Mouse (Mus musculus): Measurements from ENCODE around the gene Zfp868.
"Not testable (repeated sequence)": the region's sequence is repeated elsewhere in the genome, so short reads cannot be mapped to it uniquely, and the experiment has no call there.

The Zfp868 gene

DNA sequence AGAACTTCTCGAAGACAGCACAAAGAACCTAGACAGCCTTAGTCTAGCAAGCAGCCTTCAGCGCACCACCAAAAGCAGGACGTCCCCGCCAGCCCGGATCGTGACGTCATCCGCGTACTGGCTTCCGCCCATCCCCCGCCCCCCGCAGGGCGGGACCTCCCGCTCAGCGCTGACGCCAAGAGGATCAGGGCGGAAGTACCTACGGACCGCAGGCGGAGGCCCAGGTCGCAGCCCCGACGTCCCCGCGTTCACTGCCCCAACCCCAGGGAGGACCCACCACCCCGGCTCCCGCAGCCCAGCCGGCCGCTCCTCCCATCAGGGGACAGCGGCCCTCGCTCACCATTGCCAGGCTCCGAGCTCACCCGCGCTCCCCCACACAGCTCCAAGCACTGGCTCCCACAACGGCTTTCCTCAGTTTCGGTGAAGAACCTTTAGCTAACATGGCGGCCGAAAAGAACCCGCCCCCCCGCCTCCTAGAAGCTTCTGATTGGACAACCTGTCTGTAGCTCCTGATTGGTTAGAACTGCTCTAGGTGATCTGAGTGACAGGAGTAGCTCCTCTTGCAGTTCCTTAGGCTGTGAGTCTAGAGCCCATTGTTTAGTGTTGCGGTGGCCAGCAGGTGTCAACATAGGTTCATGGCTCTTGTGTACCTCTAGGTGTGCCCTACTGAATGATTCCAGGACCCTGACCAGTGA lies at the start of gene Zfp868:
Gene Zfp868, minus strand, starts transcription at position 454 of the 695 bp plus-strand sequence.
- DNase-seq (ENCODE audit: low spot score), result peak; percentile 95

DNA sequence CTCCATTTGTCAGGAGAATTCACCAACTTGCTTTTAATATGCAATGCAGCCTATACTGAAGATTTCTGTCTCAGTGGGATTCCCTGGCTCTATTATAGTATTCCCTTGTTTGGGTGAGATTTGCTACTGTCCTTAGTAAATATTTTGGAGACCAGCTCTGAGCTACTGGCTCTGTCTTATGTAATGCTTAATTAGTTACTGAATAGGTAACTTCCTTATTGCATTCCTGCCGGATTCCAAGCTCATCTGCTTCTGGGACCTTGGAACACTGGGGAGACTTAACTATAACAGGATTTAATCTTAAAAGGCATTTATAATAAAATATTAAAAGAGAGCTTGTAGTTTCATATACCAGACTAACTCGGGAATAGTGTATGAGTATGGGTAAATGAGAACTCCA lies 39.7 kb upstream of the Zfp868 start:
- not testable (repeated sequence) for DNase-seq (ENCODE audit: low spot score)

DNA sequence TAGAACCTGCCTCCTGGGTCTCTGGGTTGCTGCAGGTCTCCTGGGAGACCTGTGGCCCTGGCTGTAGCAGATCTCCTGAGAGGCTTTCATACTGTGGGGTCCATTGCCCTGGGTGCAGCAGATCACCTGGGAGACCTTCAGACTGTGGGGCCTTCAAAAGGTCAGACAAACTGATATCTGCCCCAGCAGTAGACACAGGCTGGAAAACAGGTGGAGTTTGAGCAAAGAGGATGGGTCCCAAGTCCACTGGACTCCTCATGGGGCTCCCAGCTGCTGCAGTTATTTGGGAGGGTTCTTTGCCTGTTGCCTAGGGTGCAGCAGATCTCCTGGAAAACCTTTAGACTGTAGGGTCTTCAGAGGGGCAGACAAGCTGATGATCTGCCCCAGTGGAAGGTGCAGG lies 35.9 kb upstream of the Zfp868 start:
- DNase-seq (ENCODE audit: low spot score), result no peak

DNA sequence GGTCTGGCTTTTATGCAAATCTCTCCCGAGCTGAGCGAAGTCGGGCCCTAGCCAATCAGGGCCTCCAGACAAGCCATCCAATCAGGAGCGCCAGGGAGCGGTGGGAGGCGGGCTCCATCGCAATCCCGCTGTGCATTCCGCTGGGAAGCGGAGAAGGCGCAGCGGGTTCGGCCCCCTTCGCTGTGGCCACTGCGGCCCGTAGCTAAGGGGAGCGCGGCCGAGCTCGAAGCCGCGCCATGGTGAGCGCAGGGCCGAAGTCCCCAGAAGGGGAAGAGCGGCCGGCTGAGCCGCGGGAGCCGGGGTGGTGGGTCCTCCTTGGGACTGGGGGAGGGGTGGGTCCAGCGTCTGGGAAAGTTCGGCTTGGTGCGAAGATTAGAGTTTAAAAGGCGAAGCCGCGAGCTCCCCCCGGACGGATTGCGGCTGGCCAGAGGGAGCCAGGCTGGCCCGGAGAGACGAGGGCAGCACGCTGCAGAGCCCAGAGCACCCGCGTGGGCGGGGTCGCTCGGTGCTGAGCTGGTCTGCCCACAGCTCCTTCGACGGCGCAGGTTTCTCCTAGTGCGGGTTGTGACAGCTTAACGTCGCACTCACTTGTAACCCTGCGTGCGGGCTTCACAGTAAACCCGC lies 29.1 kb upstream of the Zfp868 start, which contains the start of gene Zfp964:
Gene Zfp964, plus strand, starts transcription at position 122 of the 624 bp plus-strand sequence.
- peak; percentile 75 for DNase-seq (ENCODE audit: low spot score)

DNA sequence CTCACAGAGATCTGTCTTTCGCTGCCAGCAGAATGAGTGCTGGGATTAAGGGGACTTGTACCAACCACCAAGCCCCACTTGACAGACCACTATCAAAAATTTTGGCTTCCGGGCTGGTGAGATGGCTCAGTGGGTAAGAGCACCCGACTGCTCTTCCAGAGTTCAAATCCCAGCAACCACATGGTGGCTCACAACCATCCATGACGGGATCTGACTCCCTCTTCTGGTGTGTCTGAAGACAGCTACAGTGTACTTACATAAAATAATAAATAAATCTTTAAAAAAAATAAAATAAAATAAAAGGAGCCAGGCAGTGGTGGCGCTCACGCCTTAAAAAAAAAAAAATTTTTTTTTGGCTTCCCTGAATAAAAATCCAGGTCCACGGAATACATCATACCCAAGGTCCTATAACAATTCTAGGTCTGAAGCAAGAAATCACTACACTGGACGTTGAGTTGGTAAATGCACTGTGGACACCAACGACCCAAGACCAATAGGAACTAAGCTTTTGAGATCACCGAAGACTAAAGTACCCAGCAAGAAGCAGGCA lies 28.5 kb upstream of the Zfp868 start:
- no peak for DNase-seq (ENCODE audit: low spot score)

DNA sequence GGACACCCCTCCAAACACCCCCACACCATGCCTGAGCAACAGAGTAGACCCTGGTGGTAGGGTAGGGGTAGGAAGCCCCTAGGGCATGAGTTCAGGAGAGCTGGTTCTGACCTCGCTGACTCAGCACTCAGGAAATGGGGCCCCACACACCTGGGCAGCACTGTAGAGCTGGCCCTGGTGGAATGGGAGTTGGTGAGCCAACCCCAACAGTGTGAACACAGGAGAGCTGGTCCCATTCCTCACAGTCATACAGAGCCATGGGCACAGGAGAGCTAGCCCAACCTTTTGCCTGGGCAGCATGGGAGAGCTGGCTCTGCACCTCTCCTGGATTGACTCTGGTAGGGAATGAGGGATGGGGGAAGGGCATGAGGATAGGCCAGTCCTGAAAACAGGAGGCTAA lies 7.3 kb downstream of the Zfp868 start:
- no peak for DNase-seq (ENCODE audit: low spot score)

DNA sequence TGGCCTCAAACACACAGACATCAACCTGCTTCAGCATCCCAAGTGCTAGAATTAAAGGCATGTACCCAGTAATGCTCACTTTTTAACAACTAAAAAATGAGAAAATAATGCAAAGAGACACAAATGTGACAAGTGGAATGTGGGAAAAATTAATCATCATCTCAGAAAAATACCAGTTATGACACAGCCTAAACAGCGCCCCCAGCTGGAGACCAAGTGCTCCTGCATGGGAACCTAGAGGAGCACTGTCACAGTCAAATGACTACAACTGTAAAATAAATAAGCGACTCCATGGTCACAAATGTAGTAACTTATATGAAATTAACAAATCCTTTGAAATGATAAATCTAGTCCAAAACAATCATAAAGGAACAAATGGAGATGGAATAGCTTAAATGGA lies 10.7 kb downstream of the Zfp868 start:
- no peak for DNase-seq (ENCODE audit: low spot score)

DNA sequence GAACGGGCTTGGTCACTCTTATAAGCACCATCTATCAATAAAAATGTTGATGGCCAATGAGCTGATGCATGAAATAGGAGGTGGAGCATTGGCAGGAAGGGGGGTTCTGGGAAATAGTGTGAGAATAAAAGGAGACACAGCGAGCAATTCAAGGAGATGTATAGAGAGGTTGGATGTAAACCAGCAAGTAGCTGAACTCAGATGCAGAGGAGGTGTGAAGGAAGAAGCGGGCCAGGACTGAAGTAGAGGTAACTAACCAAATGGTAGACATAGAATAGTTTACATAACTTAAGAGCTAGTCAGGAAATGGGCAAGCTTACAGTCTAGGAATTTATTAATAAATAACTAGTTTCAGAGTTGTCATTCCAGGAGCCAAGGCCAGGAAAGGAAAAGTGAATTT lies 27.8 kb downstream of the Zfp868 start:
- not testable (repeated sequence) for DNase-seq (ENCODE audit: low spot score)

DNA sequence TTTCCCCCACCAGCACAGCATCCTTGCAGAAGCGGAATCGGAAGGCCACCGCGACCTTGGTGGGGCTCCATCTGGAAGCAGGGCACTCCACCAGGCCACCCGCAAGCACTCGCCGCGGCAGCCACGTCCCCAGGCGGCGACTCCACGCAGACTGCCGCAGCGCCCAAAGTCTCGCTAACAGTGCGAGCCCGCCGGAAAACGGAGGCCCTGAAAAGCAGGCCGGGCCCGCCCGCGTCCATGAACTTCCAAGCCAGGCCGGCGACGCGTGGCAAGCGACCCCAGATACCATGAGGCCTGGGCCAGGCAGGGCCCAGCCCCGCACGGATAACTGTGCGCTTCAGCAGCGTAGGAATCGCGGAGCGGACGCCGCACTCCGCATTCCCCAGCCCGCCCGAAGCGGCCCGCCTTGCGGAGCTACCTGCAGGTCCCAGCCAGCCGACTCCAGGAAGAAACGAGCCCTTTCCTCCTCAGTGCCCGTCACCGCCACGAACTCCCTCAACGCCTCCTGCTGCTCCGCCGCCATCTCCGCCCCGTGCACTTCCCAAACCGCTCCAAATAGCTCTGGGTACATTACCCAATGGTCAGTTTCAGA lies 40.6 kb downstream of the Zfp868 start:
- no peak for DNase-seq (ENCODE audit: low spot score)

DNA sequence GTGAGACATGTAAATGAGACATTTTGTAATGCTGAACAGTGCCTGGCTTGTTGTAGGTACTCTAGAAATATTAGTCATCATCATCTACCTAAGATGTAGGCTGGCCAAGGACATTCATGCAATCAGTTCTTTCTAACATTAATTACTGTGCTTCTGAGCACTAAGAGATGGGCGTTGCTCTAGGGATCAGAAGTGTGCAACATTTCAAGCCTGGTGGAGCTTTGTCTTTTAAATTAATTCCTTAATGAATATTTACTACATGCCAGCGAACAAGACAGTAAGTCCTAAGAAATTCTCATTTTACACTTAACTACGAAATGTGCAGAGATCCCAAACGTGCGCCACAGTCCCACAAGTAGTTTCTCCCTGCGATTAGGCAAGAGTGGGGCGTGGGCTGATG lies 41.1 kb downstream of the Zfp868 start:
- not testable (repeated sequence) for DNase-seq (ENCODE audit: low spot score)

Measured in urinary bladder, postnatal 10 days (tissue).